Mouse (Mus musculus) brain, embryonic 14.5 days (tissue): ENCODE measurements at regions not wholly inside any gene's neighbourhood (a gene's known extent, or its start where the extent isn't known, plus 50 kb on each side); places are given as distances from the start of the nearest gene placed in this dataset.

Source experiments
- DNase-seq: peaks from one replicate; pipeline ENCODE4 v3.0.0-alpha.2; 2011; ENCODE audit warnings: low read depth
- CTCF ChIP-seq: fragments of 200-500 bp; IDR thresholded peaks from 2 replicates; pipeline ENCODE4 v1.5.1; 2012; ENCODE audit warnings: inconsistent platforms, mild to moderate bottlenecking, moderate library complexity, borderline replicate concordance; ENCODE audit not compliant: insufficient read depth, insufficient read length; ENCODE audit errors: extremely low read depth
- POLR2A ChIP-seq: fragments of 200-500 bp; IDR thresholded peaks from 2 replicates; pipeline ENCODE4 v1.6.1; 2012; ENCODE audit warnings: mild to moderate bottlenecking, inconsistent platforms, borderline replicate concordance; ENCODE audit not compliant: poor library complexity, insufficient read depth, insufficient read length, severe bottlenecking; ENCODE audit errors: extremely low read depth

DNA sequence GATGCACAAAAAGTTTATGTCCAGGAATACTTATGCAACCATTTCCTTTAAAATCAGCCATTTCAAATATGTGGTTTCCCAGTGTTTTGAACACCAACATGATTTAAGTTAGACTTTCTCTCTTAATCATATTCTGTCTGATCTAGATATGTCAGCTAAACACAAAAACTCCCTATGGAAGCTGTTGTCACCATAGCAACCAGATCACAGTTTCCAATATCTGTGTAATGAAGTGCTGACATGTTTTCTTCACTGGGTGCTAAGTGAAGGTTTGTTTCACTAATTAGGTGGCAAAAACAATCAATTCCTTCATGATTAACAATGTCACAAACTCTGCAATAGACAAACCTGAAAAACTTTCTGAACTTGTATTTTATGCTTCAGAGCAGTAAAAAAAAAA is 615.9 kb upstream of the Ccng1 start:
- TF ChIP-seq CTCF (no peak), POLR2A (no peak)
- peak; percentile 78 for DNase-seq

- no peak for DNase-seq
- TF ChIP-seq CTCF (no peak), POLR2A (no peak)
Measured at GRCm38 (mm10) chr11:41341107-41341506, 586.0 kb upstream of the Ccng1 start.

- TF ChIP-seq POLR2A (no peak), CTCF (no peak)
- no peak for DNase-seq
Measured at GRCm38 (mm10) chr11:41340383-41340782, 585.3 kb upstream of the Ccng1 start.

GRCm38 (mm10) chr11:41337134-41337533 is 582.0 kb upstream of the Ccng1 start:
- DNase-seq, result peak; percentile 17
- TF ChIP-seq CTCF, result no peak
- no peak for TF ChIP-seq POLR2A

DNA sequence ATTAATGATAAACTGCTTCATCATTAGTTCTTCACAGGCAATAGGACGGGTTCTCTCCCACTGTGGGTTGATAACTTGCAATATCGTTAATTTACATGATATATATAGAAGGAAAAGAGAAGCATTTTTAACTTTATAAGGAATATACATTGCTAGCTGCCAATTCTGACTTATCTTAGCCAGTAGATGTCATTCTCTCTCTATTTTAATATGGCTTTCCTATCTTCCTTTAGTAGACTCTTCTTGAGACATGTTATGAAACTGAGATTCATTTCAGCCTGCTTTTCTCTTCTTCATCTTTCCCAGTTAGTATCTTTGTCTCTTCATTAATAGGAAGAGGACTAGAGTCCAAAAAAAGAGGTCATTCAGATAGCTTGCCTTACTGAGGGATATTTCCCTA is 578.6 kb upstream of the Ccng1 start:
- TF ChIP-seq CTCF (no peak), POLR2A (no peak)
- peak; percentile 41 for DNase-seq
